22 mouse cellular contexts compared by ENCODE assay signal in genomic region chr14:98038524-98038923, GRCm38 (mm10).
DNase-seq lines count a peak whose midpoint lies in the region; ATAC-seq lines count a peak whose summit lies in the region.
"Had no signal": no experiment of that assay in that cellular context is flagged by ENCODE, and none has a peak within 500 bp of the region (broad histone marks: within the 10 kb centered on the region; RNA-seq: fewer than 3 reads in every experiment).

No protein-coding gene starts in this region.

- no peak for ATAC-seq in kidney, embryonic 15.5 days (replicated peaks; ENCODE audit: low FRiP score)
- ATAC-seq: hindbrain, embryonic 16.5 days; intestine, postnatal 0 days; liver, embryonic 12.5 days had no signal

- H3K4me2 ChIP-seq in kidney, embryonic 15.5 days: no peak overlapping the region
- H3K4me2 ChIP-seq: limb, embryonic 13.5 days; liver, embryonic 12.5 days had no signal

- DNase-seq in heart, adult 11 months: peak; percentile 82
- DNase-seq in heart, adult 9 months (ENCODE audit: low spot score in 2 of 2): no peak
- DNase-seq in kidney, postnatal 25 days: no peak
- peak; percentile 73 for DNase-seq in embryo, embryonic 10.5 days (ENCODE audit: low spot score)
- peak; percentile 45 for DNase-seq in forelimb bud, embryonic 11.5 days (ENCODE audit: low read depth, low spot score)
- DNase-seq in adrenal gland, postnatal 14 days: no peak
- DNase-seq in frontal cortex, adult 2 months (ENCODE audit: extremely low spot score in 1 of 2, low spot score in 1 of 2): no peak
- DNase-seq: cerebellum, adult 11 months; cerebellum, adult 9-11 months; gastrocnemius, adult 2 months; kidney, postnatal 14 days; layer of hippocampus, postnatal 36 days; lung, adult 2 months; lung, postnatal 14 days; thymus, adult 2 months had no signal

- no peaks in the 10 kb centered on the region for H3K27me3 ChIP-seq in kidney, embryonic 15.5 days
- H3K27me3 ChIP-seq: limb, embryonic 13.5 days; liver, embryonic 12.5 days; megakaryocyte, embryonic 14.5 days had no signal

- H3K4me3 ChIP-seq in kidney, embryonic 15.5 days (replicated peaks): no peak overlapping the region
- H3K4me3 ChIP-seq: gastrocnemius, adult 2 months; layer of hippocampus, adult 2 months; limb, embryonic 13.5 days; liver, embryonic 12.5 days; megakaryocyte, embryonic 14.5 days had no signal

- no peak overlapping the region for H3K9ac ChIP-seq in kidney, embryonic 15.5 days
- H3K9ac ChIP-seq: limb, embryonic 13.5 days; liver, embryonic 12.5 days had no signal

- WGBS in kidney, embryonic 15.5 days: 38% methylated on average over 1 of the region's 1 CpGs

- 0 out of 2 replicates have a peak overlapping the region, but pooled peaks have one; percentile 22 for H3K27ac ChIP-seq in kidney, embryonic 15.5 days
- H3K27ac ChIP-seq: gastrocnemius, adult 2 months; layer of hippocampus, adult 2 months; limb, embryonic 13.5 days; liver, embryonic 12.5 days had no signal

- H3K4me1 ChIP-seq in kidney, embryonic 15.5 days: peaks cover 12% of the 10 kb centered on the region; the same call in 1 of the 2 replicates
- H3K4me1 ChIP-seq: liver, embryonic 12.5 days had no signal

- H3K36me3 ChIP-seq in kidney, embryonic 15.5 days: no peaks in the 10 kb centered on the region
- H3K36me3 ChIP-seq: limb, embryonic 13.5 days; liver, embryonic 12.5 days had no signal

- H3K9me3 ChIP-seq in kidney, embryonic 15.5 days (replicated peaks): no peaks in the 10 kb centered on the region
- H3K9me3 ChIP-seq: limb, embryonic 13.5 days; liver, embryonic 12.5 days; megakaryocyte, embryonic 14.5 days had no signal

Comparison
In these comparisons a context has a peak if more than half of its experiments do, and no peak if none do; other contexts are left out.
1. DNase-seq: peak in heart, adult 11 months (single experiment), embryo, embryonic 10.5 days (single experiment) and forelimb bud, embryonic 11.5 days (single experiment); none in heart, adult 9 months (0 of 2), kidney, postnatal 25 days (0 of 2), adrenal gland, postnatal 14 days (single experiment) and frontal cortex, adult 2 months (0 of 2).